Mouse (Mus musculus) ES-Bruce4 (cell line): Measurements from ENCODE around the gene Cul9. TPM values are rescaled to one million over a fixed set of nuclear protein-coding genes. Genes with fewer than 3 reads are reported as not detected.

Experiments used
- H3K27ac ChIP-seq: 2 replicates; pipeline ENCODE4 v1.5.1; 2012; ENCODE audit warnings: low read length, inconsistent platforms; ENCODE audit not compliant: insufficient read depth
- H3K27me3 ChIP-seq: 2 replicates; pipeline ENCODE4 v1.6.1; 2012; ENCODE audit warnings: mild to moderate bottlenecking, low read length, inconsistent platforms; ENCODE audit not compliant: control insufficient read depth, poor library complexity, insufficient read depth, severe bottlenecking
- H3K36me3 ChIP-seq: 2 replicates; pipeline ENCODE4 v1.6.1; 2012; ENCODE audit warnings: inconsistent platforms, mild to moderate bottlenecking, low read length, moderate library complexity; ENCODE audit not compliant: control insufficient read depth, poor library complexity, insufficient read depth, severe bottlenecking
- H3K4me1 ChIP-seq: one replicate; pipeline ENCODE4 v1.8.1; 2011; ENCODE audit warnings: low read length; ENCODE audit not compliant: control insufficient read depth, insufficient read depth
- H3K4me3 ChIP-seq: 2 replicates; pipeline ENCODE4 v1.5.1; 2011; ENCODE audit warnings: low read depth, mild to moderate bottlenecking, low read length
- H3K9ac ChIP-seq: 2 replicates; pipeline ENCODE4 v1.6.1; 2012; ENCODE audit warnings: low read depth, mild to moderate bottlenecking, inconsistent platforms; ENCODE audit not compliant: poor library complexity, severe bottlenecking
- H3K9me3 ChIP-seq: replicated peaks from 2 replicates; pipeline ENCODE4 v1.6.1; 2012; ENCODE audit warnings: mild to moderate bottlenecking, low read length, inconsistent platforms; ENCODE audit not compliant: control insufficient read depth, poor library complexity, insufficient read depth, severe bottlenecking
- CTCF ChIP-seq: IDR thresholded peaks from one replicate; pipeline ENCODE4 v1.8.1; 2011; ENCODE audit warnings: low read depth, low read length
- EP300 ChIP-seq: IDR thresholded peaks from 2 replicates; pipeline ENCODE4 v1.6.1; 2011; ENCODE audit warnings: low read depth, low read length; ENCODE audit not compliant: insufficient read depth
- POLR2A ChIP-seq: IDR thresholded peaks from one replicate; pipeline ENCODE4 v1.8.1; 2011; ENCODE audit warnings: low read length; ENCODE audit not compliant: insufficient read depth
- polyA plus RNA-seq: library from polyadenylated mRNA; stranded (reverse); fragments of >200 nt; gene quantifications from 2 replicates; pipeline ENCODE4 v1.2.4, GENCODE M21; 2011; ENCODE audit warnings: low read depth; ENCODE audit not compliant: missing spikeins, insufficient read depth, insufficient read length

Gene Cul9
- polyA plus RNA-seq, 1 experiment: 4.4 TPM

GRCm38 (mm10) chr17:46589635-46590314 lies 43.6 kb upstream of the Cul9 start:
- H3K9me3 ChIP-seq: no peaks in the 10 kb centered on the region
- H3K36me3 ChIP-seq: peaks cover 14% of the 10 kb centered on the region
- H3K9ac ChIP-seq: no peak overlapping the region
- H3K4me1 ChIP-seq: peaks cover 10% of the 10 kb centered on the region
- TF ChIP-seq POLR2A: no peak
- TF ChIP-seq CTCF: no peak
- no peak for TF ChIP-seq EP300
- H3K27me3 ChIP-seq: no peaks in the 10 kb centered on the region
- H3K4me3 ChIP-seq: no peak overlapping the region
- H3K27ac ChIP-seq: no peak overlapping the region

GRCm38 (mm10) chr17:46588913-46589312 lies 42.7 kb upstream of the Cul9 start:
- H3K4me3 ChIP-seq: no peak overlapping the region
- peaks cover 10% of the 10 kb centered on the region for H3K4me1 ChIP-seq
- H3K27me3 ChIP-seq: no peaks in the 10 kb centered on the region
- H3K9me3 ChIP-seq: no peaks in the 10 kb centered on the region
- TF ChIP-seq POLR2A (no peak), CTCF (no peak), EP300 (no peak)
- H3K9ac ChIP-seq: no peak overlapping the region
- H3K36me3 ChIP-seq: peaks cover 14% of the 10 kb centered on the region
- no peak overlapping the region for H3K27ac ChIP-seq

- H3K27me3 ChIP-seq: no peaks in the 10 kb centered on the region
- no peak for TF ChIP-seq CTCF
- no peak for TF ChIP-seq EP300
- TF ChIP-seq POLR2A: no peak
Observed at GRCm38 (mm10) chr17:46588173-46588572, 42.0 kb upstream of the Cul9 start.

GRCm38 (mm10) chr17:46586327-46586726 lies 40.1 kb upstream of the Cul9 start:
- H3K36me3 ChIP-seq: peaks cover 14% of the 10 kb centered on the region

More at GRCm38 (mm10) chr17:46588173-46588572, 42.0 kb upstream of the Cul9 start:
- Histone ChIP-seq H3K4me1 (peaks cover 7% of the 10 kb centered on the region), H3K9me3 (no peaks in the 10 kb centered on the region), H3K27ac (no peak overlapping the region), H3K9ac (no peak overlapping the region), H3K36me3 (peaks cover 14% of the 10 kb centered on the region), H3K4me3 (no peak overlapping the region)

GRCm38 (mm10) chr17:46578650-46579049 lies 32.5 kb upstream of the Cul9 start:
- Histone ChIP-seq H3K9me3 (no peaks in the 10 kb centered on the region), H3K36me3 (peaks cover 23% of the 10 kb centered on the region), H3K4me1 (no peaks in the 10 kb centered on the region), H3K9ac (no peak overlapping the region), H3K27me3 (no peaks in the 10 kb centered on the region), H3K27ac (no peak overlapping the region), H3K4me3 (no peak overlapping the region)
- no peak for TF ChIP-seq POLR2A
- TF ChIP-seq EP300: no peak
- TF ChIP-seq CTCF: no peak

More at GRCm38 (mm10) chr17:46586327-46586726, 40.1 kb upstream of the Cul9 start:
- no peak for TF ChIP-seq POLR2A
- no peak for TF ChIP-seq EP300
- TF ChIP-seq CTCF: no peak
- Histone ChIP-seq H3K9me3 (no peaks in the 10 kb centered on the region), H3K27ac (no peak overlapping the region), H3K27me3 (no peaks in the 10 kb centered on the region), H3K9ac (no peak overlapping the region), H3K4me1 (no peaks in the 10 kb centered on the region), H3K4me3 (no peak overlapping the region)

GRCm38 (mm10) chr17:46576070-46576469 lies 29.9 kb upstream of the Cul9 start:
- Histone ChIP-seq H3K4me3 (no peak overlapping the region), H3K36me3 (peaks cover 26% of the 10 kb centered on the region), H3K9ac (no peak overlapping the region), H3K9me3 (no peaks in the 10 kb centered on the region), H3K27me3 (no peaks in the 10 kb centered on the region), H3K27ac (no peak overlapping the region), H3K4me1 (no peaks in the 10 kb centered on the region)
- no peak for TF ChIP-seq EP300
- peak; percentile 49 for TF ChIP-seq CTCF
- TF ChIP-seq POLR2A: no peak
